Mouse (Mus musculus): ENCODE measurements at regions not wholly inside any gene's neighbourhood (a gene's known extent, or its start where the extent isn't known, plus 50 kb on each side); places are given as distances from the start of the nearest gene placed in this dataset.

GRCm38 (mm10) chr13:73122945-73123344 lies 137.3 kb upstream of the Irx4 start:
- no peak overlapping the region for H3K4me3 ChIP-seq (replicated peaks)
- H3K4me1 ChIP-seq = peaks cover 6% of the 10 kb centered on the region
- peaks cover 10% of the 10 kb centered on the region; the same call in 1 of the 2 replicates for H3K27me3 ChIP-seq (replicated peaks)
- no peak overlapping the region for H3K9ac ChIP-seq (replicated peaks)
- H3K27ac ChIP-seq (replicated peaks) = no peak overlapping the region
- H3K4me2 ChIP-seq = no peak overlapping the region
- no peaks in the 10 kb centered on the region for H3K36me3 ChIP-seq
- H3K9me3 ChIP-seq (replicated peaks) = no peaks in the 10 kb centered on the region
- no peak for ATAC-seq (ENCODE audit: low FRiP score)
- 92% methylated on average over 1 of the region's 1 CpGs for WGBS

GRCm38 (mm10) chr13:73131270-73131669 lies 129.0 kb upstream of the Irx4 start:
- ATAC-seq (ENCODE audit: low FRiP score) = no peak
- Histone ChIP-seq H3K4me2 (no peak overlapping the region), H3K36me3 (no peaks in the 10 kb centered on the region), H3K4me3 (replicated peaks) (no peak overlapping the region), H3K9me3 (replicated peaks) (no peaks in the 10 kb centered on the region), H3K27ac (replicated peaks) (no peak overlapping the region), H3K4me1 (no peaks in the 10 kb centered on the region), H3K9ac (replicated peaks) (no peak overlapping the region), H3K27me3 (replicated peaks) (0 out of 2 replicates have a peak, but pooled peaks cover 5% of the 10 kb centered on the region)
- WGBS = 29% methylated on average over 6 of the region's 6 CpGs

- H3K4me2 ChIP-seq = no peak overlapping the region
- WGBS = 81% methylated on average over 6 of the region's 6 CpGs
- no peak overlapping the region for H3K4me3 ChIP-seq (replicated peaks)
- H3K4me1 ChIP-seq = no peaks in the 10 kb centered on the region
- 0 out of 2 replicates have a peak, but pooled peaks cover 5% of the 10 kb centered on the region for H3K27me3 ChIP-seq (replicated peaks)
- ATAC-seq (ENCODE audit: low FRiP score) = no peak
- H3K9me3 ChIP-seq (replicated peaks) = 0 out of 2 replicates have a peak, but pooled peaks cover 4% of the 10 kb centered on the region
- H3K9ac ChIP-seq (replicated peaks) = no peak overlapping the region
- no peaks in the 10 kb centered on the region for H3K36me3 ChIP-seq
- no peak overlapping the region for H3K27ac ChIP-seq (replicated peaks)
These were observed 127.5 kb upstream of the Irx4 start for GRCm38 (mm10) chr13:73132746-73133145.

GRCm38 (mm10) chr13:73134929-73135328 lies 125.3 kb upstream of the Irx4 start:
- Histone ChIP-seq H3K4me2 (no peak overlapping the region), H3K9me3 (replicated peaks) (0 out of 2 replicates have a peak, but pooled peaks cover 4% of the 10 kb centered on the region), H3K27me3 (replicated peaks) (0 out of 2 replicates have a peak, but pooled peaks cover 5% of the 10 kb centered on the region), H3K36me3 (no peaks in the 10 kb centered on the region), H3K27ac (replicated peaks) (no peak overlapping the region), H3K9ac (replicated peaks) (no peak overlapping the region), H3K4me1 (no peaks in the 10 kb centered on the region), H3K4me3 (replicated peaks) (no peak overlapping the region)
- no peak for ATAC-seq (ENCODE audit: low FRiP score)

- no peak overlapping the region for H3K4me2 ChIP-seq
- no peaks in the 10 kb centered on the region for H3K27me3 ChIP-seq (replicated peaks)
- H3K27ac ChIP-seq (replicated peaks) = no peak overlapping the region
- H3K9ac ChIP-seq (replicated peaks) = no peak overlapping the region
- no peak for ATAC-seq (ENCODE audit: low FRiP score)
- no peaks in the 10 kb centered on the region for H3K4me1 ChIP-seq
- WGBS = 98% methylated on average over 2 of the region's 2 CpGs
- no peak overlapping the region for H3K4me3 ChIP-seq (replicated peaks)
- H3K36me3 ChIP-seq = no peaks in the 10 kb centered on the region
- 0 out of 2 replicates have a peak, but pooled peaks cover 4% of the 10 kb centered on the region for H3K9me3 ChIP-seq (replicated peaks)
These were observed 119.0 kb upstream of the Irx4 start for GRCm38 (mm10) chr13:73141302-73141701.

GRCm38 (mm10) chr13:73158016-73158415 lies 102.3 kb upstream of the Irx4 start:
- no peak overlapping the region for H3K4me2 ChIP-seq
- H3K27ac ChIP-seq (replicated peaks) = no peak overlapping the region
- H3K36me3 ChIP-seq = no peaks in the 10 kb centered on the region
- 83% methylated on average over 7 of the region's 7 CpGs for WGBS
- H3K9ac ChIP-seq (replicated peaks) = no peak overlapping the region
- H3K4me1 ChIP-seq = peaks cover 13% of the 10 kb centered on the region
- peaks cover 11% of the 10 kb centered on the region; the same call in 1 of the 2 replicates for H3K27me3 ChIP-seq (replicated peaks)
- no peak for ATAC-seq (ENCODE audit: low FRiP score)
- no peaks in the 10 kb centered on the region for H3K9me3 ChIP-seq (replicated peaks)
- H3K4me3 ChIP-seq (replicated peaks) = no peak overlapping the region

- whole genome bisulfite sequencing = 38% methylated on average over 7 of the region's 7 CpGs
- Histone ChIP-seq H3K4me2 (peak overlapping the region; percentile 78), H3K4me3 (replicated peaks) (no peak overlapping the region), H3K9me3 (replicated peaks) (no peaks in the 10 kb centered on the region), H3K27ac (replicated peaks) (no peak overlapping the region), H3K27me3 (replicated peaks) (peaks cover 11% of the 10 kb centered on the region; the same call in 1 of the 2 replicates), H3K36me3 (no peaks in the 10 kb centered on the region), H3K4me1 (peaks cover 13% of the 10 kb centered on the region), H3K9ac (replicated peaks) (no peak overlapping the region)
- ATAC-seq (ENCODE audit: low FRiP score) = no peak
These were observed 100.8 kb upstream of the Irx4 start for GRCm38 (mm10) chr13:73159454-73159853.

- H3K9me3 ChIP-seq (replicated peaks) = no peaks in the 10 kb centered on the region
- H3K4me1 ChIP-seq = peaks cover 13% of the 10 kb centered on the region
- H3K36me3 ChIP-seq = no peaks in the 10 kb centered on the region
- peaks cover 11% of the 10 kb centered on the region; the same call in 1 of the 2 replicates for H3K27me3 ChIP-seq (replicated peaks)
- peak overlapping the region; percentile 40 for H3K4me3 ChIP-seq (replicated peaks)
- H3K4me2 ChIP-seq = peak overlapping the region; percentile 78
- peak overlapping the region; percentile 22 for H3K9ac ChIP-seq (replicated peaks)
- H3K27ac ChIP-seq (replicated peaks) = no peak overlapping the region
- 5% methylated on average over 9 of the region's 9 CpGs for WGBS
- peak; percentile 64 for ATAC-seq (ENCODE audit: low FRiP score)
These were observed 100.4 kb upstream of the Irx4 start for GRCm38 (mm10) chr13:73159865-73160264.

GRCm38 (mm10) chr13:73160289-73160688 lies 100.0 kb upstream of the Irx4 start:
- no peaks in the 10 kb centered on the region for H3K9me3 ChIP-seq (replicated peaks)
- H3K36me3 ChIP-seq = no peaks in the 10 kb centered on the region
- H3K27me3 ChIP-seq (replicated peaks) = peaks cover 11% of the 10 kb centered on the region; the same call in 1 of the 2 replicates
- WGBS = under 1% methylated on average over 22 of the region's 22 CpGs
- peak; percentile 94 for ATAC-seq (ENCODE audit: low FRiP score)
- peak overlapping the region; percentile 40 for H3K4me3 ChIP-seq (replicated peaks)
- H3K4me1 ChIP-seq = peaks cover 13% of the 10 kb centered on the region
- no peak overlapping the region for H3K27ac ChIP-seq (replicated peaks)
- H3K4me2 ChIP-seq = peak overlapping the region; percentile 78
- peak overlapping the region; percentile 22 for H3K9ac ChIP-seq (replicated peaks)

GRCm38 (mm10) chr13:73170301-73170700 lies 90.0 kb upstream of the Irx4 start:
- no peak overlapping the region for H3K4me2 ChIP-seq
- ATAC-seq (ENCODE audit: low FRiP score) = no peak
- H3K27ac ChIP-seq (replicated peaks) = no peak overlapping the region
- H3K4me1 ChIP-seq = no peaks in the 10 kb centered on the region
- WGBS = 64% methylated on average over 3 of the region's 3 CpGs
- H3K9ac ChIP-seq (replicated peaks) = no peak overlapping the region
- H3K4me3 ChIP-seq (replicated peaks) = no peak overlapping the region
- H3K27me3 ChIP-seq (replicated peaks) = no peaks in the 10 kb centered on the region
- no peaks in the 10 kb centered on the region for H3K9me3 ChIP-seq (replicated peaks)
- no peaks in the 10 kb centered on the region for H3K36me3 ChIP-seq

- H3K4me3 ChIP-seq (replicated peaks) = no peak overlapping the region
- 0 out of 2 replicates have a peak, but pooled peaks cover 6% of the 10 kb centered on the region for H3K9me3 ChIP-seq (replicated peaks)
- H3K27me3 ChIP-seq (replicated peaks) = 0 out of 2 replicates have a peak, but pooled peaks cover 4% of the 10 kb centered on the region
- ATAC-seq (ENCODE audit: low FRiP score) = no peak
- H3K4me2 ChIP-seq = no peak overlapping the region
- H3K27ac ChIP-seq (replicated peaks) = no peak overlapping the region
- H3K9ac ChIP-seq (replicated peaks) = no peak overlapping the region
- no peaks in the 10 kb centered on the region for H3K36me3 ChIP-seq
- WGBS = 27% methylated on average over 3 of the region's 3 CpGs
- no peaks in the 10 kb centered on the region for H3K4me1 ChIP-seq
These were observed 52.3 kb upstream of the Irx4 start for GRCm38 (mm10) chr13:73207931-73208448.
